ENCODE assay signal across 22 mouse cellular contexts in the genomic region with DNA sequence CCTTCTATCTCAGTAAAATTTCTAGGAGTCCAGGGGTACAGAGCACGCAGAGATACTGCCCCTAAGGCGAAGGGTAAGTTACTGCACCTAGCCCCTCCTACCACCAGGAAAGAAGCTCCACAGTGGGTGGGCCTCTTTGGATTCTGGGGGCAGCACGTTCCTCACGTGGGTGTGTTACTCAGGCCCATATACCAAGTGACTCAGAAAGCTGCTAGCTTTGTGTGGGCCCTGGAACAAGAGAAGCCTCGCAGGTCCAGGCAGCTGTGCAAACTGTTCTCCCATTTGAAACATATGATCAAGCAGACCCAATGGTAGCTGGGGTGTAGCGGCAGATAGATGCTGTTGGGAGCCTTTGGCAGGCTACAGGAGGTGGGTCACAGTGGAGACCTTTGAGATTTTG. TPM values are rescaled to one million over a fixed set of nuclear protein-coding genes. Genes with fewer than 3 reads are reported as not detected.
"Had no signal": no experiment of that assay in that cellular context is flagged by ENCODE, and none has a peak within 500 bp of the region (broad histone marks: within the 10 kb centered on the region; RNA-seq: fewer than 3 reads in every experiment).

No protein-coding gene starts in this region.

- H3K27ac ChIP-seq: intestine, embryonic 15.5 days; kidney, embryonic 15.5 days; liver, embryonic 14.5 days; midbrain, embryonic 10.5 days; midbrain, embryonic 13.5 days; neural tube, embryonic 13.5 days had no signal

- DNase-seq: kidney, adult 11 months; kidney, adult 8-10 months; kidney, postnatal 10 days; kidney, postnatal 36 days; liver, postnatal 0 days; lung, embryonic 14.5 days; lung, postnatal 36 days; retina, postnatal 1 day; thymus, adult 2 months; thymus, postnatal 14 days; thymus, postnatal 4 days had no signal

- H3K4me3 ChIP-seq: intestine, embryonic 15.5 days; kidney, embryonic 15.5 days; megakaryocyte, embryonic 14.5 days; midbrain, embryonic 10.5 days; midbrain, embryonic 13.5 days; myocyte; neural tube, embryonic 13.5 days had no signal

RNA-seq across cellular contexts. Expression of a gene that starts 2.0 kb away (rescaled TPM):
- total RNA-seq: layer of hippocampus, postnatal 14 days; left cerebral cortex, adult 18-20 months; left cerebral cortex, postnatal 25 days had no signal
